ENCODE assay signal across 8 mouse cellular contexts in genomic region chr16:34413868-34414333, GRCm38 (mm10).
A peak's percentile ranks its signal among the peaks of the same experiment; 100 is the strongest.
DNase-seq lines count a peak whose midpoint lies in the region; ATAC-seq and TF ChIP-seq lines count a peak whose summit lies in the region.

No protein-coding gene starts in this region.

- H3K27me3 ChIP-seq in embryonic facial prominence, embryonic 12.5 days = no peaks in the 10 kb centered on the region
- no peaks in the 10 kb centered on the region for H3K27me3 ChIP-seq in heart, embryonic 10.5 days (ENCODE audit: insufficient read depth, poor library complexity, severe bottlenecking)
- H3K27me3 ChIP-seq in stomach, embryonic 14.5 days (ENCODE audit: control insufficient read depth, insufficient read depth, low read length) = no peaks in the 10 kb centered on the region

- no peaks in the 10 kb centered on the region for H3K36me3 ChIP-seq in embryonic facial prominence, embryonic 12.5 days
- no peaks in the 10 kb centered on the region; the same call in 1 of the 2 replicates for H3K36me3 ChIP-seq in heart, embryonic 10.5 days
- H3K36me3 ChIP-seq in stomach, embryonic 14.5 days (ENCODE audit: control insufficient read depth, insufficient read depth, low read length) = no peaks in the 10 kb centered on the region

- H3K9me3 ChIP-seq in embryonic facial prominence, embryonic 12.5 days = no peaks in the 10 kb centered on the region
- H3K9me3 ChIP-seq in heart, embryonic 10.5 days = no peaks in the 10 kb centered on the region
- H3K9me3 ChIP-seq in stomach, embryonic 14.5 days (ENCODE audit: control insufficient read depth, low read depth, low read length) = no peaks in the 10 kb centered on the region

- no peak for TF ChIP-seq CTCF in lung, adult 2 months (IDR thresholded peaks at IDR 0.05; ENCODE audit: insufficient read depth, low read length)

- H3K27ac ChIP-seq in embryonic facial prominence, embryonic 12.5 days = peak overlapping the region; percentile 66; the same call in 1 of the 2 replicates
- peak overlapping the region; percentile 49; the same call in 1 of the 2 replicates for H3K27ac ChIP-seq in heart, embryonic 10.5 days
- peak overlapping the region; percentile 75; the same call in 1 of the 2 replicates for H3K27ac ChIP-seq in stomach, embryonic 14.5 days (ENCODE audit: low read length)

- 20% methylated on average over 10 of the region's 10 CpGs for WGBS in embryonic facial prominence, embryonic 12.5 days
- WGBS in heart, embryonic 10.5 days = 42% methylated on average over 10 of the region's 10 CpGs
- 18% methylated on average over 10 of the region's 10 CpGs for WGBS in lung, adult 2 months
- WGBS in stomach, embryonic 14.5 days = 22% methylated on average over 10 of the region's 10 CpGs

- no peak for TF ChIP-seq POLR2A in lung, adult 2 months (IDR thresholded peaks at IDR 0.05; ENCODE audit: borderline replicate concordance, extremely low read depth, low read depth, low read length)

- no peak for ATAC-seq in embryonic facial prominence, embryonic 12.5 days (ENCODE audit: insufficient number of reproducible peaks, insufficient read depth, low FRiP score, low TSS enrichment)
- 0 out of 2 replicates have a peak, but pooled peaks have one; percentile 33 for ATAC-seq in stomach, embryonic 14.5 days (ENCODE audit: insufficient number of reproducible peaks, insufficient read depth, low FRiP score, low read depth)

- no peak overlapping the region for H3K4me3 ChIP-seq in embryonic facial prominence, embryonic 12.5 days
- no peak overlapping the region for H3K4me3 ChIP-seq in heart, embryonic 10.5 days
- H3K4me3 ChIP-seq in lung, adult 2 months (replicated peaks; ENCODE audit: extremely low read depth, low read depth, low read length) = no peak overlapping the region
- no peak overlapping the region for H3K4me3 ChIP-seq in stomach, embryonic 14.5 days (ENCODE audit: low read depth, low read length)

- peaks cover 27% of the 10 kb centered on the region for H3K4me1 ChIP-seq in embryonic facial prominence, embryonic 12.5 days
- peaks cover 26% of the 10 kb centered on the region for H3K4me1 ChIP-seq in heart, embryonic 10.5 days
- no peaks in the 10 kb centered on the region for H3K4me1 ChIP-seq in lung, adult 2 months (ENCODE audit: control insufficient read depth, insufficient read depth, low read length)
- peaks cover 11% of the 10 kb centered on the region; the same call in 1 of the 2 replicates for H3K4me1 ChIP-seq in stomach, embryonic 14.5 days (ENCODE audit: control insufficient read depth, insufficient read depth, low read length)

- no peak overlapping the region for H3K9ac ChIP-seq in embryonic facial prominence, embryonic 12.5 days
- H3K9ac ChIP-seq in stomach, embryonic 14.5 days (replicated peaks; ENCODE audit: low read depth, low read length) = no peak overlapping the region

- DNase-seq in ovary, postnatal 14 days (ENCODE audit: low spot score) = peak; percentile 34
- DNase-seq in ovary, postnatal 10 days (ENCODE audit: low spot score) = no peak
- DNase-seq in heart, embryonic 10.5 days (ENCODE audit: low spot score) = no peak
- peak; percentile 54 for DNase-seq in kidney, adult 18-20 months
- DNase-seq in lung, adult 2 months = peak; percentile 29
- DNase-seq in thymus, postnatal 14 days = no peak

- H3K4me2 ChIP-seq in embryonic facial prominence, embryonic 12.5 days (replicated peaks) = peak overlapping the region; percentile 18; the same call in 1 of the 2 replicates
- H3K4me2 ChIP-seq in stomach, embryonic 14.5 days (replicated peaks; ENCODE audit: low read depth, low read length) = peak overlapping the region; percentile 22; the same call in 1 of the 2 replicates

Comparison
In these comparisons a context has a peak if more than half of its experiments do, and no peak if none do; other contexts are left out.
1. DNase-seq: peak in ovary, postnatal 14 days (single experiment), kidney, adult 18-20 months (single experiment) and lung, adult 2 months (single experiment); none in ovary, postnatal 10 days (single experiment), heart, embryonic 10.5 days (single experiment) and thymus, postnatal 14 days (single experiment).
2. Peak in every context shown above with its lines, with median percentiles within 50 percentile points of each other: H3K27ac ChIP-seq.